Mouse (Mus musculus): ENCODE measurements at regions not wholly inside any gene's neighbourhood (a gene's known extent, or its start where the extent isn't known, plus 50 kb on each side); places are given as distances from the start of the nearest gene placed in this dataset.

GRCm38 (mm10) chr8:33029453-33029852, 399.1 kb upstream of the 5930422O12Rik start:
- TF ChIP-seq POLR2A (IDR thresholded peaks at IDR 0.05; ENCODE audit: borderline replicate concordance, control insufficient read depth, low read depth, low read length) (no peak), CTCF (IDR thresholded peaks at IDR 0.05; ENCODE audit: control insufficient read depth, insufficient read depth, low read length) (no peak)

All from bone marrow, adult 2 months (tissue).